Mouse (Mus musculus): ENCODE measurements around the gene Arnt.

GRCm38 (mm10) chr3:95518891-95519290 lies 84.7 kb downstream of the Arnt start:
- TF ChIP-seq ZC3H11A (IDR thresholded peaks at IDR 0.05; ENCODE audit: borderline replicate concordance, low read depth, low read length) = no peak
- no peak for TF ChIP-seq HCFC1 (IDR thresholded peaks at IDR 0.05; ENCODE audit: borderline replicate concordance, insufficient read depth, low read length)
- TF ChIP-seq CHD2 (IDR thresholded peaks at IDR 0.05; ENCODE audit: low read depth, low read length) = no peak
- TF ChIP-seq MAFK (IDR thresholded peaks at IDR 0.05; ENCODE audit: insufficient read depth, low read depth, low read length) = no peak

Measured in ES-E14 (cell line).